Comparison of ENCODE assay signal across 30 mouse cellular contexts in genomic region chr11:98645946-98646345, GRCm38 (mm10). TPM values are rescaled to one million over a fixed set of nuclear protein-coding genes. Genes with fewer than 3 reads are reported as not detected.
DNase-seq lines count a peak whose midpoint lies in the region; ATAC-seq lines count a peak whose summit lies in the region.
"Had no signal": no experiment of that assay in that cellular context is flagged by ENCODE, and none has a peak within 500 bp of the region (broad histone marks: within the 10 kb centered on the region; RNA-seq: fewer than 3 reads in every experiment).

No protein-coding gene starts in this region.

- peak; percentile 14 for DNase-seq in kidney, adult 18-20 months
- peak; percentile 26 to 46 for DNase-seq in kidney, adult 8-10 months
- peak; percentile 30 for DNase-seq in kidney, postnatal 14 days
- DNase-seq in kidney, postnatal 36 days = peak; percentile 34 to 45
- DNase-seq in layer of hippocampus, postnatal 14 days (ENCODE audit: low spot score in 2 of 2) = no peak
- DNase-seq: adrenal gland, adult 2 months; adrenal gland, postnatal 10 days; adrenal gland, postnatal 25 days; cerebellum, adult 11 months; cerebellum, adult 18-20 months; cerebellum, adult 8-10 months; cerebellum, adult 9-11 months; cerebellum, postnatal 14 days; cerebellum, postnatal 36 days; embryo, embryonic 11 days had no signal

- H3K4me3 ChIP-seq in kidney, embryonic 15.5 days (replicated peaks) = no peak overlapping the region
- no peak overlapping the region for H3K4me3 ChIP-seq in kidney, embryonic 16.5 days (ENCODE audit: low read length)
- H3K4me3 ChIP-seq: embryonic facial prominence, embryonic 13.5 days; embryonic facial prominence, embryonic 15.5 days; erythroblast, embryonic 14.5 days; forebrain, embryonic 10.5 days; forebrain, embryonic 12.5 days had no signal

- H3K4me1 ChIP-seq in kidney, embryonic 15.5 days = 0 out of 2 replicates have a peak, but pooled peaks cover 2% of the 10 kb centered on the region
- H3K4me1 ChIP-seq in kidney, embryonic 16.5 days (ENCODE audit: insufficient read depth, low read length) = no peaks in the 10 kb centered on the region
- H3K4me1 ChIP-seq: embryonic facial prominence, embryonic 13.5 days; embryonic facial prominence, embryonic 15.5 days; forebrain, embryonic 10.5 days; forebrain, embryonic 12.5 days had no signal

- no peak for ATAC-seq in kidney, embryonic 15.5 days (replicated peaks; ENCODE audit: low FRiP score)
- no peak for ATAC-seq in kidney, embryonic 16.5 days (ENCODE audit: low FRiP score, low TSS enrichment)
- ATAC-seq: forebrain, embryonic 14.5 days had no signal

- 64% methylated on average over 2 of the region's 2 CpGs for WGBS in kidney, embryonic 15.5 days
- 60% methylated on average over 2 of the region's 2 CpGs for WGBS in kidney, embryonic 16.5 days

- no peaks in the 10 kb centered on the region for H3K9me3 ChIP-seq in kidney, embryonic 15.5 days (replicated peaks)
- H3K9me3 ChIP-seq in kidney, embryonic 16.5 days (ENCODE audit: low read length) = no peaks in the 10 kb centered on the region
- H3K9me3 ChIP-seq: embryonic facial prominence, embryonic 13.5 days; embryonic facial prominence, embryonic 15.5 days; forebrain, embryonic 10.5 days; forebrain, embryonic 12.5 days had no signal

- no peak overlapping the region for H3K4me2 ChIP-seq in kidney, embryonic 15.5 days
- H3K4me2 ChIP-seq in kidney, embryonic 16.5 days (replicated peaks; ENCODE audit: low read depth, low read length) = no peak overlapping the region
- H3K4me2 ChIP-seq: embryonic facial prominence, embryonic 13.5 days; embryonic facial prominence, embryonic 15.5 days; forebrain, embryonic 12.5 days had no signal

- no peak overlapping the region for H3K27ac ChIP-seq in kidney, embryonic 15.5 days
- no peak overlapping the region for H3K27ac ChIP-seq in kidney, embryonic 16.5 days (ENCODE audit: low read length)
- H3K27ac ChIP-seq: embryonic facial prominence, embryonic 13.5 days; embryonic facial prominence, embryonic 15.5 days; forebrain, embryonic 10.5 days; forebrain, embryonic 12.5 days had no signal

- H3K36me3 ChIP-seq in kidney, embryonic 15.5 days = no peaks in the 10 kb centered on the region
- H3K36me3 ChIP-seq in kidney, embryonic 16.5 days (ENCODE audit: insufficient read depth, low read length) = no peaks in the 10 kb centered on the region
- H3K36me3 ChIP-seq: embryonic facial prominence, embryonic 13.5 days; embryonic facial prominence, embryonic 15.5 days; forebrain, embryonic 10.5 days; forebrain, embryonic 12.5 days had no signal

- no peak overlapping the region for H3K9ac ChIP-seq in kidney, embryonic 15.5 days
- H3K9ac ChIP-seq in kidney, embryonic 16.5 days (replicated peaks; ENCODE audit: low read length) = no peak overlapping the region
- H3K9ac ChIP-seq: embryonic facial prominence, embryonic 13.5 days; embryonic facial prominence, embryonic 15.5 days; forebrain, embryonic 12.5 days had no signal

- peaks cover 27% of the 10 kb centered on the region for H3K27me3 ChIP-seq in kidney, embryonic 15.5 days
- H3K27me3 ChIP-seq in kidney, embryonic 16.5 days (ENCODE audit: insufficient read depth, low read length) = no peaks in the 10 kb centered on the region; the same call in 1 of the 2 replicates

RNA-seq across cellular contexts. Expression of gene Gsdma2, which starts 0.6 kb away (rescaled TPM):
- not detected in 2 replicates for polyA plus RNA-seq in kidney, embryonic 15.5 days (2015; fragmentation: Nextera tagmentation; extraction: Ambion mirVana)
- polyA plus RNA-seq in kidney, embryonic 16.5 days (2015; fragmentation: Nextera tagmentation; extraction: Ambion mirVana) = not detected in 2 replicates
- total RNA-seq in layer of hippocampus, postnatal 14 days (2021) = not detected
- total RNA-seq: common myeloid progenitor, adult 5-6 weeks; ES-E14; MEL had no signal
- polyA plus RNA-seq: brain, embryonic 14.5 days; C2C12; embryonic facial prominence, embryonic 11.5 days; embryonic facial prominence, embryonic 13.5 days; embryonic facial prominence, embryonic 15.5 days; erythroblast, embryonic 14.5 days; forebrain, embryonic 10.5 days; forebrain, embryonic 12.5 days; forebrain, embryonic 14.5 days had no signal

RNA-seq across cellular contexts. Expression of gene Gsdma, which starts 18.2 kb away (rescaled TPM):
- 0.06 and 0.13 TPM in 2 replicates for polyA plus RNA-seq in kidney, embryonic 15.5 days (2015; fragmentation: Nextera tagmentation; extraction: Ambion mirVana)
- polyA plus RNA-seq in kidney, embryonic 16.5 days (2015; fragmentation: Nextera tagmentation; extraction: Ambion mirVana) = not detected in 2 replicates
- not detected for total RNA-seq in layer of hippocampus, postnatal 14 days (2021)
- total RNA-seq: adrenal gland, adult 2 months; adrenal gland, postnatal 10 days; adrenal gland, postnatal 25 days; adrenal gland, postnatal 4 days had no signal
- polyA plus RNA-seq: adrenal gland, adult 2 months; brain, embryonic 14.5 days; C2C12; erythroblast, embryonic 14.5 days; forebrain, embryonic 10.5 days; forebrain, embryonic 12.5 days; forebrain, embryonic 14.5 days had no signal

RNA-seq across cellular contexts. Expression of gene Gsdma3, which starts 19.8 kb away (rescaled TPM):
- not detected in 2 replicates for polyA plus RNA-seq in kidney, embryonic 15.5 days (2015; fragmentation: Nextera tagmentation; extraction: Ambion mirVana)
- polyA plus RNA-seq in kidney, embryonic 16.5 days (2015; fragmentation: Nextera tagmentation; extraction: Ambion mirVana) = not detected in 2 replicates
- not detected for total RNA-seq in layer of hippocampus, postnatal 14 days (2021)
- total RNA-seq: common myeloid progenitor, adult 5-6 weeks; ES-E14; MEL had no signal
- polyA plus RNA-seq: adrenal gland, adult 2 months; brain, embryonic 14.5 days; C2C12; embryonic facial prominence, embryonic 11.5 days; embryonic facial prominence, embryonic 13.5 days; embryonic facial prominence, embryonic 15.5 days; erythroblast, embryonic 14.5 days; forebrain, embryonic 10.5 days; forebrain, embryonic 12.5 days; forebrain, embryonic 14.5 days had no signal

RNA-seq across cellular contexts. Expression of gene Gm12355, which starts 20.5 kb away (rescaled TPM):
- 1.1 and 1.5 TPM in 2 replicates for polyA plus RNA-seq in kidney, embryonic 15.5 days (2015; fragmentation: Nextera tagmentation; extraction: Ambion mirVana)
- 0.86 and 1.6 TPM in 2 replicates for polyA plus RNA-seq in kidney, embryonic 16.5 days (2015; fragmentation: Nextera tagmentation; extraction: Ambion mirVana)
- 10 to 100 TPM; 10.1 to 13.3 TPM for total RNA-seq in layer of hippocampus, postnatal 14 days (2021)
- polyA plus RNA-seq: adrenal gland, adult 2 months; erythroblast, embryonic 14.5 days had no signal

RNA-seq across cellular contexts. Expression of gene Psmd3, which starts 36.4 kb away (rescaled TPM):
- 262 and 280 TPM in 2 replicates for polyA plus RNA-seq in kidney, embryonic 15.5 days (2015; fragmentation: Nextera tagmentation; extraction: Ambion mirVana)
- 289 and 303 TPM in 2 replicates for polyA plus RNA-seq in kidney, embryonic 16.5 days (2015; fragmentation: Nextera tagmentation; extraction: Ambion mirVana)
- total RNA-seq in layer of hippocampus, postnatal 14 days (2021) = 100 to 1,000 TPM; 122 to 126 TPM

Comparison
In these comparisons a context has a peak if more than half of its experiments do, and no peak if none do; other contexts are left out.
1. DNase-seq: peak in kidney, adult 18-20 months (single experiment), kidney, adult 8-10 months (2 of 2), kidney, postnatal 14 days (single experiment) and kidney, postnatal 36 days (2 of 2); none in layer of hippocampus, postnatal 14 days (0 of 2).